Mouse (Mus musculus): ENCODE measurements around the gene Magoh.

- no peak for TF ChIP-seq EP300 (IDR thresholded peaks at IDR 0.05; ENCODE audit: insufficient read depth, low read depth, low read length)
- no peak for TF ChIP-seq CTCF (IDR thresholded peaks at IDR 0.05)
Measured at GRCm38 (mm10) chr4:107935254-107935653, 55.7 kb downstream of the Magoh start.
